Mouse (Mus musculus) ES-E14 (cell line): ENCODE data around the gene Cps1.

Experiments used
- CHD2 ChIP-seq: IDR thresholded peaks from 2 replicates; pipeline ENCODE4 v1.6.1; 2014; ENCODE audit warnings: mild to moderate bottlenecking, low read depth, low read length, inconsistent platforms
- HCFC1 ChIP-seq: IDR thresholded peaks from 2 replicates; pipeline ENCODE4 v1.6.1; 2012; ENCODE audit warnings: low read length, inconsistent platforms, borderline replicate concordance; ENCODE audit not compliant: insufficient read depth
- MAFK ChIP-seq: IDR thresholded peaks from 2 replicates; pipeline ENCODE4 v1.6.1; 2014; ENCODE audit warnings: mild to moderate bottlenecking, low read depth, low read length, inconsistent platforms; ENCODE audit not compliant: insufficient read depth
- ZC3H11A ChIP-seq: IDR thresholded peaks from 2 replicates; pipeline ENCODE4 v1.6.1; 2012; ENCODE audit warnings: low read depth, mild to moderate bottlenecking, inconsistent platforms, low read length, borderline replicate concordance
- ZNF384 ChIP-seq: IDR thresholded peaks from 2 replicates; pipeline ENCODE4 v1.6.1; 2012; ENCODE audit warnings: low read depth, low read length, inconsistent platforms

DNA sequence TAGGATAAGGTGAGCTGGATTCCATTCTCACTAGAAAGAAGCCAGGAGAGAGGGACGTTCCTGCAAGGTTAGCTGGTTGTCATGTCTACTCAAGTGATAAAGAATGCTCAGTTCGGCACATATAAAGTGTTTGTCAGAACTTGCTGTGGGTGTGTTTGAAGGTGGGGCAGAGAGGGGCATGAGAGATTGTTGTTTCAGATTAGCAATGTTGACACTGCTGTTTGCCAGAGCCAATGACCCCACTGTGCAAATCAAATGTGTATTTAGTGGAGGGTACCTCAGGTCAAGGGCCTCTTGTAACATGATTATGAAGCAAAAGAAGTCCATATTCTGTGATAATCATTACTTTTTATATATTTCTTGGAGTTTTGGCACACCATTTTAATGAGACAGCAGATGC is 45.1 kb upstream of the Cps1 start:
- TF ChIP-seq ZC3H11A (no peak), CHD2 (no peak), ZNF384 (no peak), MAFK (no peak), HCFC1 (no peak)
